Mouse (Mus musculus): Measurements from ENCODE around the gene Krtap24-1.

GRCm38 (mm10) chr16:88651952-88652351 lies 39.9 kb upstream of the Krtap24-1 start:
- TF ChIP-seq CTCF (IDR thresholded peaks at IDR 0.05; ENCODE audit: insufficient read depth, low read depth, low read length) (no peak), POLR2A (IDR thresholded peaks at IDR 0.05; ENCODE audit: insufficient read depth, low read depth, low read length) (no peak)

Measured in olfactory bulb, adult 2 months (tissue).